Mouse (Mus musculus): ENCODE measurements at regions not wholly inside any gene's neighbourhood (a gene's known extent, or its start where the extent isn't known, plus 50 kb on each side); places are given as distances from the start of the nearest gene placed in this dataset.

GRCm38 (mm10) chr5:119058231-119058851 is 497.9 kb downstream of the Med13l start:
- DNase-seq (ENCODE audit: low spot score) = no peak

- no peak for DNase-seq (ENCODE audit: low spot score)
Observed at GRCm38 (mm10) chr5:119059223-119059622, 498.7 kb downstream of the Med13l start.

GRCm38 (mm10) chr5:119060886-119061285 is 500.4 kb downstream of the Med13l start:
- no peak for DNase-seq (ENCODE audit: low spot score)

- DNase-seq (ENCODE audit: low spot score) = no peak
Observed at GRCm38 (mm10) chr5:119062478-119062877, 502.0 kb downstream of the Med13l start.

GRCm38 (mm10) chr5:119066666-119067065 is 506.2 kb downstream of the Med13l start:
- DNase-seq (ENCODE audit: low spot score) = no peak

GRCm38 (mm10) chr5:119069765-119070333 is 509.4 kb downstream of the Med13l start:
- no peak for DNase-seq (ENCODE audit: low spot score)

GRCm38 (mm10) chr5:119072712-119073111 is 512.2 kb downstream of the Med13l start:
- DNase-seq (ENCODE audit: low spot score) = no peak

GRCm38 (mm10) chr5:119080747-119081146 is 520.3 kb downstream of the Med13l start:
- DNase-seq (ENCODE audit: low spot score) = no peak

GRCm38 (mm10) chr5:119082895-119083294 is 522.4 kb downstream of the Med13l start:
- DNase-seq (ENCODE audit: low spot score) = no peak

- DNase-seq (ENCODE audit: low spot score) = no peak
Observed at GRCm38 (mm10) chr5:119097576-119098193, 537.2 kb downstream of the Med13l start.

GRCm38 (mm10) chr5:119099817-119100216 is 539.3 kb downstream of the Med13l start:
- DNase-seq (ENCODE audit: low spot score) = no peak

GRCm38 (mm10) chr5:119103503-119103902 is 543.0 kb downstream of the Med13l start:
- no peak for DNase-seq (ENCODE audit: low spot score)

- DNase-seq (ENCODE audit: low spot score) = no peak
Observed at GRCm38 (mm10) chr5:119107898-119108297, 547.4 kb downstream of the Med13l start.

GRCm38 (mm10) chr5:119109501-119109900 is 549.0 kb downstream of the Med13l start:
- no peak for DNase-seq (ENCODE audit: low spot score)

- DNase-seq (ENCODE audit: low spot score) = no peak
Observed at GRCm38 (mm10) chr5:119114074-119114473, 553.6 kb downstream of the Med13l start.

- DNase-seq (ENCODE audit: low spot score) = no peak
Observed at GRCm38 (mm10) chr5:119125745-119126144, 544.7 kb upstream of the Tbx3 start.

GRCm38 (mm10) chr5:119130176-119130575 is 540.3 kb upstream of the Tbx3 start:
- no peak for DNase-seq (ENCODE audit: low spot score)

GRCm38 (mm10) chr5:119131461-119131860 is 539.0 kb upstream of the Tbx3 start:
- DNase-seq (ENCODE audit: low spot score) = no peak

- no peak for DNase-seq (ENCODE audit: low spot score)
Observed at GRCm38 (mm10) chr5:119133378-119133777, 537.1 kb upstream of the Tbx3 start.

GRCm38 (mm10) chr5:119136916-119137315 is 533.6 kb upstream of the Tbx3 start:
- DNase-seq (ENCODE audit: low spot score) = no peak

- no peak for DNase-seq (ENCODE audit: low spot score)
Observed at GRCm38 (mm10) chr5:119137409-119137808, 533.1 kb upstream of the Tbx3 start.

GRCm38 (mm10) chr5:119137821-119138221 is 532.6 kb upstream of the Tbx3 start:
- no peak for DNase-seq (ENCODE audit: low spot score)

- DNase-seq (ENCODE audit: low spot score) = no peak
Observed at GRCm38 (mm10) chr5:119138293-119138692, 532.2 kb upstream of the Tbx3 start.

GRCm38 (mm10) chr5:119139336-119139735 is 531.1 kb upstream of the Tbx3 start:
- DNase-seq (ENCODE audit: low spot score) = no peak
